Mouse (Mus musculus) lung, postnatal 10 days (tissue): ENCODE measurements at regions not wholly inside any gene's neighbourhood (a gene's known extent, or its start where the extent isn't known, plus 50 kb on each side); places are given as distances from the start of the nearest gene placed in this dataset.

ENCODE experiments used
- DNase-seq: peaks from one replicate; pipeline ENCODE4 v3.0.0; 2021

DNA sequence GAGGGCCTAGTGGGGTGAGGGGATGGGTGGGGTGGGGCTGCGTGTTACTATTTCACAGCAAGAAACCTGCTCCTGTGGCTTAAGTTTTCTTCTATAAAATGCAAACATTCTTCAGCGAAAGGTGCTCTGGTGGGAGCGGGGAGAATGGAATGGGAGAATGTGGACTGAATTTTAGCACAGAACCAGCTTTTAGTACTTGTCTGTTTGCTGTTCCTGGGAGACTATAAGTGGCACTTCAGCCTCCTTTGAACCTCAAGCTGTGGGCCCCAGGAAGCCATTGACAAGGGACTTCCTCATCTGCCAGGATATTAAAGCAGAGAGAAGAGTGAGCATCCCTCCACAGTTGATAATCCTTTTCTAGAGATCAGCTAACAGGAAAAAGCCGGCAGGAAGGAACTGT is 580.2 kb downstream of the Zfp706 start:
- no peak for DNase-seq

DNA sequence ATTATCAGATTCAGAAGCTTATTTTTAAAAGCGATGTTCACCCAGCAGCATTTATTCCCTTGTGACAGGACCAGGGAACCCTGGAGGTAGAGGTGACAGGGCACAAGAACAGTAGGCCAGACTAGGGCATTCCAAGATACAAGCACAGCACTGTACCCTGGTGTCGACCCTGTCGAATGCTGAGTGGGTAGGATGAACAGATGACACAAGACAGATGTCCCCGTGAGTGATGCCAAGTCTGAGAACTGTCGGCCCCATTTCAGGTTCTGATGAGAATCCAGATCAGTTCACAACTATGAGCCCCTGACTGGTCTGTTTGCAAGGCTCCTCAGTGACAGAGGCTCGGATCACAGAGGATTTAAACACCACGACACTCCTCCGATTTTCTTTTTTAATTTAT is 581.7 kb downstream of the Zfp706 start:
- DNase-seq, result no peak

DNA sequence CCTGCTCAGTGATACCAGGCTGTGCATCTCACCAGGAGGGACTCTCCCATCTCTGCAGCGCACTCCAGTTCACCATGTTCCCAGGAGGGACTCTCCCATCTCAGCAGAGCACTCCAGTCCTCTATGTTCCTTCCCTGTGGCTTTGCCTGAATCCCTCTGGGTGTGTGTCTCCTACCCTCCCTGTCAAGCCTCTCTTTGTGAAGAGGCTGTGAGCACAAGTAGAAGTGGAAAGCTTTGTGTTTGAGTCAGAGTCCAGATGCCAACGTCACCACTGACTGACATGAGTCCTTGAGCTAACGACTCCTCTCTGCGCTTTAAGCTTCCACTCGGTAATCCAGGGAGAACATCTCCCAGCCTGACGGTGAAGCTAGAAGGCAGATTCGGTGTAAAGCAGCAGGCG is 583.5 kb downstream of the Zfp706 start:
- DNase-seq, result no peak

GRCm38 (mm10) chr15:36422781-36423180 is 584.8 kb downstream of the Zfp706 start:
- peak; percentile 25 for DNase-seq

GRCm38 (mm10) chr15:36419943-36420480 is 587.6 kb downstream of the Zfp706 start:
- no peak for DNase-seq

DNA sequence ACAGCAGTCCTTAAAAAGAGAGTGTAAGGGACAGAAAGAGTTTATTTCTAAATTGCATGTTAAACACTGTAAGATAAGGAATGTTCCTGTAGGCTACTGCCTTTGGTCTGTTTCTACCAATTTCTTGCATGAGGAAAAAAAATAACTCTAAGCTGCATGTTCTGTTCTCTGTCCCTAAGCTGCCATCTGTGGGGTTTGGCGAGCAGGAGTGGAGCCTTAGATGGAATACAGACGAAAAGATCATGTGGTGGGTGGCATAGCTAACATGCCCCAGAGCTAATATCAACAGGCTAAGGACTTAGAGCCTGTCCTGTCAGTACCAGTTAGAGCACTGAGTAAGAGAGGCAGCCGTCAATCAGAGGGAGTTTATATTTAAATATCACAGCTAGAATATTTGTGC is 590.1 kb downstream of the Zfp706 start:
- DNase-seq, result no peak

DNA sequence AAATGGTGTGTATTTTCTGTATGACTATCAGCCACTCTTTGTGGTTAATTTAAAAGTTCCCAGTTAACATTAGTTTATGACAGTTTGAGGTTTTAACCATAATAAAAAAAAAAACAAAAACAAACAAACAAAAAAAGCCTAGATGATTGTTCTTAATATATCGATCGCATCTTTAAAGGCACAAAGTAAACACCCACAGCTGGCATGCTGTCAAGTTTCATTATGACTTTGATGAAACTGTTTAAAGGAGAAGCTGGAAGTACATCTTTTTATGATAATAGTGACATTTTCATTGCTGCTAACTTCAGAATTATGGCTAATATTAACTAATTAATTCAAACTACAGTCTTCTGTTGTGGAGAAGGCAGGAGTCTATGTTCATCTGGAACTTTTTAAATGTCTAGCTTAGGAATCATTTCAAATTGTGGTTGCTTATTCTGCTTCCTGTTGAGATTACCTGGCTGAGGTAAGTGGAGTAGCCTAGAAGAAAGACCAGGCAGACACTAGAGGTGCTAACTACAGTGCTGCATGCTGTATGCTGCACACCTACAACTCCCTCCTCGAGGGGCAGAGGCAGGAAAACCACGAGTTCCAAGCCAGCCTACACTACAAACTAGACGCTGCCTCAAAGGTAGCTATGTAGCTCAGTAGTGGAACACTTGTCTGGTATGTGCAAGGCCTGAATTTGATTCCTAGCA is 591.9 kb downstream of the Zfp706 start:
- no peak for DNase-seq

- no peak for DNase-seq
Observed at GRCm38 (mm10) chr15:36412016-36412415, 595.6 kb downstream of the Zfp706 start.

GRCm38 (mm10) chr15:36405446-36405845 is 602.1 kb downstream of the Zfp706 start:
- DNase-seq, result no peak

DNA sequence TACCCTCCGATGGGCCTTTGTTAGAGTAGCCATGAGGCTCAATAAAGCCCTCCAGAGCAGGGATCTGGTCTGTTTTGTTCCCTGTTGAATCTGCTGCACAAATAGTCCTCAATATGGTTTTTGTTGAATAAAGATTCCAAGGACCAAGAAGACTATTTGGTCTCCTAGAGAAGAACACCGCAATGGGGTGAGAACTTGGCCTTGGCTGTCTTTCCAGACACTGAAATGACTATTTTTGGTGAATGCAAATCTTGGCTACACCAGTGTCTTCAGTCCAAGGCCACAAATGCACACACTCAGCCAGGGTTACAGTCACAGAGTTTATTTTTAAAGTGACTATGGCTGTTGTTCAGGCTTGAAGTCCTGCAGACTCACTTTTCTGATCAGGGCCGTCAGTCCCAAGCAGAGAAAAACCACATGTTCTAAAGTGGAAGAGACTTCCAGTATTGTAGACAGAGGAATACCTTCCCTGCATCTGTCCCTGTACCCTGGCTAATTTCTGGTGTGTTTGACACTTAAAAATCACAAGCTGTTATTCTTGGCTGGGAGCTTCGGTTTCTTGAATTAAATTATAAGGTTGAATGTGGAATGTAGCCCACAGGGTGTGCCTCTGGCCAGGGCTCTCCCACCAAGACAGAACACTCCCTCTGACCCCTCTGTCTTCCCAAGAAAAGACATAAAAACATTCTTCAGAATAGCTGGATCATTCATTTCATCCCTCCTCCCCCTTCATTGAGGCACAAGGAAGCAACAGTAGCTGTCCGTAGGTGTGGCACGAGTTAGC is 604.0 kb downstream of the Zfp706 start:
- DNase-seq, result no peak

DNA sequence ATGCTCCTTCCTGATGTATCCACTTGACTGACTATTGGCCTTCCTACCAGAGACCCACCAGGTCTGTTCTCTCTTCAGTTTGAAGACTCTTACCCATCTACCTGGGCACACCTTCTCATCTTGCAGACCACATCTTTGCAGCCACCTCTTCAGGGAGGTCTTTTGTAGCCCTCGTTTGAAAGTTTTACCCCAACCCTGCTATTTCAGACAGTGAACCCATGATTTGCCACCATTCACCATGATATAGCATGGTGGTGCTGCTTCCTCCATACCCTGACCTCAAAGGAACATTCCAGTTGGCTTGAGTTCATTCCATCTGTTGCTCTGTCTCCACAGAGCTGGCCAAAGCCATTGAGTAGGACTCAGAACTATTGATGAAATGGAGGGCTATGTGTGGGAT is 605.5 kb downstream of the Zfp706 start:
- no peak for DNase-seq

DNA sequence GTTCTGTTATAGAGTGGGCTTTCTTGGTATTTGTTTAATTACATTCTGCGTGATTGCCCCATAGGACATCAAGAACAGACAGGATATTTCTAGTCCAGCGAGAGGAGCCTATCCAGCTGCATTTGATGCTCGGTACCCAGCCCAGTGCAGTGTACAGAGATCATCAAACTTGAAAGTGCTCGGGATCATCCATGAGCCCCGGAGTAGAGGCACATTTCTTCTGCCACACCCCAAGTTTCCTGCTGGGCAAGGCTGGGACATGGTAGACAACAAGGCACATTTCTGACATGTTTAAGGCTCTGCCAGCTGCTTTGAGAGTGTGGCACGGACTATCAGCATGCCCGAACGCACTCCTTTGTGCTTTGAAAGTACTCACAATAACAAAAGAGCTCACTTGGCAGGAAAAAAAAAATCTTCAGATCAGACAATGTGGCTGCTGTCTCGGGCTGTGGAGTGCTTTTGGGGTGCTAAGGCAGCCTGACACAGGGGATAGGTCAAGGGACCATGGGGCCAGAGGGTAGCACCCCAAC is 607.2 kb downstream of the Zfp706 start:
- DNase-seq, result no peak

- peak; percentile 59 for DNase-seq
Observed at GRCm38 (mm10) chr15:36399355-36400012, 608.1 kb downstream of the Zfp706 start.

- DNase-seq, result no peak
Observed at GRCm38 (mm10) chr15:36398099-36398982, 609.2 kb downstream of the Zfp706 start.

GRCm38 (mm10) chr15:36396791-36397190 is 610.8 kb downstream of the Zfp706 start:
- DNase-seq, result no peak

GRCm38 (mm10) chr15:36396245-36396644 is 611.3 kb downstream of the Zfp706 start:
- DNase-seq, result no peak

GRCm38 (mm10) chr15:36395672-36396050 is 611.9 kb downstream of the Zfp706 start:
- DNase-seq, result no peak

DNA sequence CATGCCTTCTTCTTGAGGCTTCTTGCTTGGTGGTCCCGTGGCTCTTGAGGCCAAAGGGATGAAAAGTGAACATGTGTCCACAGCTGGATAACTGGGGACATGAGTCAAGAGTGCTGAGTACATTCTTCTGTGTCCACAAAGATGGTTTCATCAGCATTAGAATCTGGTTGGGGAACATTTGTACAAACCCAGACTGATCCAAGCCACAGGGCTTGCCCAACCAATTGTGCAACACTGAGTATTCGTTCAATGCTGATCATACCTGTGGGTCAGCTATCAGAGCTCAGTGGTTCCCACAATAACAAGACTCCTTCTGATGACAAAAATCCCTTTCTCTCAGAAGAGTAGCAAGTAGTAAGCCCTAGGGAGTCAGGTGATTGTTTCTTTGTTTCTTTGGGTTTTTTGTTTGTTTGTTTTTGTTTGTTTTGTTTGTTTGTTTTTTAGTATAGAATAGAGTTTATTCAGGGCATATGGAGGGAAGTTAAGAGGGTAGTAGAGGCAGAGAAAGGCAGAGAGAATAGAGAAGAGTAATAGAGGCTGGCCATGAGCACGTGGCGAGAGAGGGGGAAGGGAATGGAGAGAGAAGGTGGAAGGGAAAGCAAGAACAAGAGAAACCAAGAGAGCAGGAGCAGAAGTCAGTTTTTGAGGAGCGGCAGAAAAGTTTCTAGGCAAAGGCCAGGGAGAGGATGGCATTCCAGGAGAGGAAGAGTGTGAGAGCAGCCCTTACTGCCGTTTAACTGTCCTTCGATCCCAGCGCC is 612.5 kb downstream of the Zfp706 start:
- no peak for DNase-seq

DNA sequence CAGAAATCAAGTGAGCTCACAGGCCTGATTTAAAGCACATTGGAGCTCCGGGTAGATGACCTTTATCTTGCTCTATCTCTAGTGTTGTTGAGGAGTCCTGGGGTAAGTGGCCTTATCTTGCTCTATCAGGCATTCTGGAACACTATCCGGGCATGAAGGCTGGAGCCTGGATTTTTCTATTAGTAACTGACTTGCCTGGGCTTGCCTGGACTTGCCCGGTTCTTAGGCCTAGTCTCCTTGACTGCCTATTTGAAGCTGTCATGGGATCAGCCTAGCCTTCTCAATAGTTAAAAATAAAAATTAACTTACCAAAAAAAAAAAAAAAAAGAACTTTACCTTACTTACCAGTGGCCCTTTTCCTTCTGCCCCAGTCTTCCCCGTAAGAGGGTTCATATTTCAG is 617.8 kb downstream of the Zfp706 start:
- DNase-seq, result no peak

- no peak for DNase-seq
Observed at GRCm38 (mm10) chr15:36381228-36381671, 626.3 kb downstream of the Zfp706 start.

- DNase-seq, result no peak
Observed at GRCm38 (mm10) chr15:36380461-36381227, 626.9 kb downstream of the Zfp706 start.
